ENCODE assay signal across 8 mouse cellular contexts in genomic region chr6:88874868-88875508, GRCm38 (mm10). TPM values are rescaled to one million over a fixed set of nuclear protein-coding genes. Genes with fewer than 3 reads are reported as not detected.
DNase-seq lines count a peak whose midpoint lies in the region; ATAC-seq lines count a peak whose summit lies in the region.

Podxl2 (minus strand) TSS chr6:88875044.

- peak; percentile 77 for ATAC-seq in frontal cortex, adult (ENCODE audit: low TSS enrichment)
- peak; percentile 52 for ATAC-seq in lung, embryonic 15.5 days (ENCODE audit: borderline replicate concordance, extremely low read depth, low FRiP score, low TSS enrichment)

- H3K4me2 ChIP-seq in lung, embryonic 15.5 days: peak within 1 kb of the TSS; percentile 99

- 4% methylated on average over 58 of the region's 63 CpGs for WGBS in lung, embryonic 15.5 days

- no peaks in the 10 kb centered on the region for H3K36me3 ChIP-seq in lung, embryonic 15.5 days

- H3K27ac ChIP-seq in lung, embryonic 15.5 days: no peak within 1 kb of the TSS

- H3K4me3 ChIP-seq in lung, embryonic 15.5 days: peak within 1 kb of the TSS; percentile 79

- intact Hi-C loops in heart, postnatal 25 days (cut with DNase I): no loop called here

- DNase-seq in Muller cell, postnatal 12 days (ENCODE audit: inconsistent ontology term): peak; percentile 80
- peak; percentile 83 for DNase-seq in cerebellum, adult 8-10 months
- peak; percentile 65 for DNase-seq in heart, postnatal 25 days (ENCODE audit: low spot score)
- peak; percentile 74 for DNase-seq in layer of hippocampus, adult 9-11 months
- peak; percentile 73 for DNase-seq in ovary, postnatal 14 days (ENCODE audit: low spot score)
- DNase-seq in urinary bladder, postnatal 25 days (ENCODE audit: low spot score): peak; percentile 60

- H3K27me3 ChIP-seq in lung, embryonic 15.5 days: peaks cover 20% of the 10 kb centered on the region

- peak within 1 kb of the TSS; percentile 77 for H3K9ac ChIP-seq in lung, embryonic 15.5 days

- H3K9me3 ChIP-seq in lung, embryonic 15.5 days: no peaks in the 10 kb centered on the region

- H3K4me1 ChIP-seq in lung, embryonic 15.5 days: peaks cover 22% of the 10 kb centered on the region

RNA-seq across cellular contexts. Expression of gene Podxl2, which starts in this region (rescaled TPM):
- total RNA-seq in heart, postnatal 25 days (2021): 10 to 100 TPM; 16.5 to 16.8 TPM
- 47.1 and 49.3 TPM in 2 replicates for polyA plus RNA-seq in lung, embryonic 15.5 days (2015; fragmentation: Nextera tagmentation; extraction: Ambion mirVana)
